Mouse (Mus musculus) forebrain, embryonic 13.5 days (tissue): ENCODE data around the gene Aff3. TPM values are rescaled to one million over a fixed set of nuclear protein-coding genes. Genes with fewer than 3 reads are reported as not detected.

Experiments
- ATAC-seq: fragments of 200-750 bp; cut with Nextera tagmentation; 2 replicates; pipeline ENCODE4 v1.8.0; 2017
- H3K27ac ChIP-seq: fragments of 300-500 bp; sonication (generic); 2 replicates; pipeline ENCODE4 v1.5.1; 2015; ENCODE audit warnings: inconsistent platforms, mild to moderate bottlenecking, moderate library complexity
- H3K27me3 ChIP-seq: fragments of 300-500 bp; sonication (generic); 2 replicates; pipeline ENCODE4 v1.6.1; 2015; ENCODE audit warnings: mild to moderate bottlenecking, inconsistent platforms
- H3K36me3 ChIP-seq: fragments of 300-500 bp; sonication (generic); 2 replicates; pipeline ENCODE4 v1.6.1; 2015; ENCODE audit warnings: mild to moderate bottlenecking, inconsistent platforms; ENCODE audit not compliant: poor library complexity, severe bottlenecking
- H3K4me1 ChIP-seq: fragments of 300-500 bp; sonication (generic); 2 replicates; pipeline ENCODE4 v1.6.1; 2015; ENCODE audit warnings: inconsistent platforms
- H3K4me2 ChIP-seq: fragments of 300-500 bp; sonication (generic); 2 replicates; pipeline ENCODE4 v1.6.1; 2015; ENCODE audit warnings: inconsistent platforms, mild to moderate bottlenecking, moderate library complexity
- H3K4me3 ChIP-seq: fragments of 300-500 bp; sonication (generic); 2 replicates; pipeline ENCODE4 v1.5.1; 2015; ENCODE audit warnings: mild to moderate bottlenecking, inconsistent platforms
- H3K9ac ChIP-seq: fragments of 300-500 bp; sonication (generic); 2 replicates; pipeline ENCODE4 v1.6.1; 2015; ENCODE audit warnings: mild to moderate bottlenecking, inconsistent platforms
- H3K9me3 ChIP-seq: fragments of 300-500 bp; sonication (generic); replicated peaks from 2 replicates; pipeline ENCODE4 v1.6.1; 2016; ENCODE audit warnings: inconsistent platforms
- WGBS: fragments of 180-500 bp; shearing (Covaris S2); methylation state at CpG from one replicate; pipeline ENCODE4 v1.1.7; 2015; 5-methylcytosine and 5-hydroxymethylcytosine counted together
- polyA plus RNA-seq: library from polyadenylated mRNA; unstranded; fragments of >200 nt; fragmentation: Nextera tagmentation; extraction: Ambion mirVana; gene quantifications from 2 replicates; pipeline ENCODE4 v1.2.1, GENCODE M21; 2015

Aff3 gene
- polyA plus RNA-seq, 1 experiment from 2014 or later = 10.6 TPM

GRCm38 (mm10) chr1:38516225-38516624 is 148.5 kb downstream of the Aff3 start:
- Histone ChIP-seq H3K4me2 (no peak overlapping the region), H3K27ac (no peak overlapping the region), H3K27me3 (no peaks in the 10 kb centered on the region), H3K36me3 (peaks cover 3% of the 10 kb centered on the region; the same call in 1 of the 2 replicates), H3K9me3 (no peaks in the 10 kb centered on the region; the same call in 1 of the 2 replicates), H3K9ac (no peak overlapping the region), H3K4me3 (no peak overlapping the region), H3K4me1 (peaks cover 22% of the 10 kb centered on the region)
- 71% methylated on average over 1 of the region's 1 CpGs for WGBS
- ATAC-seq = no peak

DNA sequence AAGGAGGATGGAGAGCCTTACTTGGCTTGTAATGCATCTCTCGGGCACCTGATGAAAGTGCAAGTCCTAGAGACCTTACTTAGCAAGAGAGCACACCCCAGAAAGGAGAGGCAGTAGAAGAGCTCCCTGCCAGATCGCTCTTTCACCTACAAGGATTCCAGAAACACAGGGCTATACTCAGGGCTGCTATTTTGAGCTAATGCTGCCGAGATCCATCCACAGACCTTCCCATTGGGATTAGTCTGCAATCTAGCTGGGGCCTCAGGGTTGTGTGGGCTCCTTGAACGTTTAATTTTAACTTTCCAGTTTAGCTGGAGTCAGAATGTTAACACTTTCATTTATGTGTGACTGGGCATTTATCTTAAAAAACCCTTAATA is 150.1 kb downstream of the Aff3 start:
- H3K4me3 ChIP-seq = no peak overlapping the region
- 63% methylated on average over 4 of the region's 4 CpGs for WGBS
- no peak overlapping the region for H3K4me2 ChIP-seq
- H3K9me3 ChIP-seq = no peaks in the 10 kb centered on the region
- no peak for ATAC-seq
- H3K4me1 ChIP-seq = peaks cover 28% of the 10 kb centered on the region
- H3K36me3 ChIP-seq = no peaks in the 10 kb centered on the region
- no peak overlapping the region for H3K9ac ChIP-seq
- H3K27me3 ChIP-seq = no peaks in the 10 kb centered on the region
- no peak overlapping the region for H3K27ac ChIP-seq

DNA sequence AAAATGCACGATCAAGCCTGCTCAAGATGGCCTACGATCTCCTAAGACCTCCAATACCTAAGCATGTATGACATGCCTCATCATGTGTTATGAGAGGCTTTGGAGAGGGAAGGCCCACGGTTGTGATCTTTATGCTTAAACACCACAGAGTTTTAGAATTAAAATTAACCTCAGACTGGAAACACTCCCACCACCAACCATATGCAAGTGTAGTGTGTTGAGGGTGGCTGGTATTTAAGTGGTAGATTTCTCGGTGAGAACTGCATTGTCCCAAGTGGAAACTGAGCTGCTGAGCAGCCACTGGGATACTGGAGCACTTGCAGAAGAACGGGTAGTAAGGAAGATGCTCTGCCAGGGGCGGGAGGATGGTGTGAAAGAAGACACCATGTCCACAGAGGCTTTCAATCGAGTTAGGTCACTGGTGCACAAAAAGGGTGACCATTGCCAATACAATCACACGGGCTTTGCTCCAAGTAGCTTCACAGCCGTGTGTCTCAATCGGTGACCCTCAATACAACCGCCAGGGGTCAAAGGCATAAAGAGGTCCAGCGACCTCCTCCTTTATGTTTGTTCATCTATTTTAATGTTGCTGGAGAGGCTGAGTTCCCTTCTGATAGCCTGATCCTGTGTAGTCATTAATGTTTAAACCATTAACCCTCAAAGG is 150.7 kb downstream of the Aff3 start:
- H3K4me2 ChIP-seq = no peak overlapping the region
- H3K4me1 ChIP-seq = peaks cover 28% of the 10 kb centered on the region
- whole genome bisulfite sequencing = 69% methylated on average over 12 of the region's 12 CpGs
- H3K9me3 ChIP-seq = no peaks in the 10 kb centered on the region
- no peaks in the 10 kb centered on the region for H3K36me3 ChIP-seq
- no peak overlapping the region for H3K4me3 ChIP-seq
- no peak for ATAC-seq
- H3K27ac ChIP-seq = no peak overlapping the region
- H3K9ac ChIP-seq = no peak overlapping the region
- H3K27me3 ChIP-seq = no peaks in the 10 kb centered on the region

GRCm38 (mm10) chr1:38512258-38513081 is 152.3 kb downstream of the Aff3 start:
- H3K4me2 ChIP-seq = peak overlapping the region; percentile 5; the same call in 1 of the 2 replicates
- no peaks in the 10 kb centered on the region for H3K27me3 ChIP-seq
- H3K4me3 ChIP-seq = no peak overlapping the region
- no peaks in the 10 kb centered on the region for H3K9me3 ChIP-seq
- H3K27ac ChIP-seq = peak overlapping the region; percentile 57
- no peaks in the 10 kb centered on the region for H3K36me3 ChIP-seq
- WGBS = 62% methylated on average over 15 of the region's 15 CpGs
- H3K4me1 ChIP-seq = peaks cover 28% of the 10 kb centered on the region
- H3K9ac ChIP-seq = no peak overlapping the region
- peak; percentile 55; the same call in 1 of the 2 replicates for ATAC-seq

- peaks cover 34% of the 10 kb centered on the region for H3K4me1 ChIP-seq
- H3K9ac ChIP-seq = no peak overlapping the region
- no peak overlapping the region for H3K4me2 ChIP-seq
- no peaks in the 10 kb centered on the region for H3K9me3 ChIP-seq
- H3K36me3 ChIP-seq = no peaks in the 10 kb centered on the region
- H3K4me3 ChIP-seq = no peak overlapping the region
- H3K27me3 ChIP-seq = no peaks in the 10 kb centered on the region
- 73% methylated on average over 5 of the region's 5 CpGs for WGBS
- ATAC-seq = no peak
- no peak overlapping the region for H3K27ac ChIP-seq
Observed at GRCm38 (mm10) chr1:38511076-38511475, 153.7 kb downstream of the Aff3 start.

- Histone ChIP-seq H3K4me3 (no peak overlapping the region), H3K36me3 (no peaks in the 10 kb centered on the region), H3K27ac (no peak overlapping the region), H3K4me1 (peaks cover 34% of the 10 kb centered on the region), H3K9me3 (no peaks in the 10 kb centered on the region), H3K9ac (no peak overlapping the region), H3K27me3 (no peaks in the 10 kb centered on the region), H3K4me2 (no peak overlapping the region)
- no peak for ATAC-seq
- WGBS = 87% methylated on average over 8 of the region's 8 CpGs
Observed at GRCm38 (mm10) chr1:38509301-38509700, 155.5 kb downstream of the Aff3 start.

- Histone ChIP-seq H3K27me3 (no peaks in the 10 kb centered on the region), H3K9me3 (no peaks in the 10 kb centered on the region), H3K9ac (no peak overlapping the region), H3K4me2 (no peak overlapping the region), H3K4me3 (no peak overlapping the region), H3K27ac (no peak overlapping the region), H3K4me1 (peaks cover 39% of the 10 kb centered on the region), H3K36me3 (no peaks in the 10 kb centered on the region)
- ATAC-seq = no peak
- WGBS = 79% methylated on average over 7 of the region's 7 CpGs
Observed at GRCm38 (mm10) chr1:38507636-38508179, 157.0 kb downstream of the Aff3 start.

DNA sequence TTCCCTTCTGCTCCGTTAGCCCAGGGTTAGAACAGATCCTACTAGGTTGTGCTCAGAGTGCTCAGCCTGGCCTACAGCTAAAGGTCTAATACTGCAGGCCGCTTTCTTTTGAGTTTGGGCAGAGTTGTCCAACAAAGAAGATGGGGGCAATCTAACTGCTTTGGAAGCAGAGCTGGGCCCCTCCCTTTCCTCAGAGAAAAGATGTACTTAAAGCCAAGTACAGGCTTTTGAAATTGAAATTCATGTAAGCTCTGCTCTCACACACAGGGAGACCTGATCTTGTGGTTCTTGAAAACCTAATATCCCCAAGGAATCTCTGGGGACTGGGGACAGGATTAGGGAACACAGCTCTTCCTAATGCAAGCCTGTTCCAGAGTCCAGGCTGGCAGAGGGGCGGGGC is 158.4 kb downstream of the Aff3 start:
- Histone ChIP-seq H3K4me2 (no peak overlapping the region), H3K27me3 (no peaks in the 10 kb centered on the region), H3K36me3 (no peaks in the 10 kb centered on the region), H3K9me3 (no peaks in the 10 kb centered on the region), H3K9ac (no peak overlapping the region), H3K4me1 (peaks cover 40% of the 10 kb centered on the region), H3K4me3 (no peak overlapping the region), H3K27ac (no peak overlapping the region)
- 81% methylated on average over 3 of the region's 3 CpGs for WGBS
- no peak for ATAC-seq

DNA sequence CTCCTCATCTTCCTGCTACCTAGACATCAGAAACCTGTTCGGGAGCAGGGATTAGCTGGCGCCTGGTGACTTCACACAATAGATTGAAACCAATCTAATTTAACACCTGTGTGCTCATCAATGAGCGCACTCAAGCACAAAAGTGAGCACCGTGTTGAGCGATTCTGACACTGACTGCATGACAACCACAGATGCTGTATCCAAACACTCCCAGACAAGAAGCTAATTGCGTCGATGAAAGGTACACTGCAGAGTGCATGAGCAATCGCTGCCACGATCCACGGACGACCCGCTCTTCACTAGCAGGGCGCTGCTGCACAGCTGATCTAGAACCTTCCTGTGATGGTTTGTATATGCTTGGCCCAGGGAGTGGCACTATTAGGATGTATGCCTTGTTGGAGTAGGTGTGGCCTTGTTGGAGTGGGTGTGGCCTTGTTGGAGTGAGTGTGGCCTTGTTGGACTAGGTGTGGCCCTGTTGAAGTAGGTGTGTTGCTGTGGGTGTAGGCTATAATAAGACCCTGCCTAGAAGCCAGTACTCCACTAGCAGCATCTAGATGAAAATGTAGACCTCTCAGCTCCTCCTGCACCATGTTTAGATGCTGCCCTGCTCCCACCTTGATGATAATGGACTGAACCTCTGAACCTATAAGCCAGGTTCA is 161.2 kb downstream of the Aff3 start:
- no peak overlapping the region for H3K4me3 ChIP-seq
- ATAC-seq = peak; percentile 74
- H3K27ac ChIP-seq = peak overlapping the region; percentile 28; the same call in 1 of the 2 replicates
- no peaks in the 10 kb centered on the region for H3K27me3 ChIP-seq
- no peaks in the 10 kb centered on the region for H3K9me3 ChIP-seq
- no peak overlapping the region for H3K4me2 ChIP-seq
- peaks cover 35% of the 10 kb centered on the region for H3K4me1 ChIP-seq
- H3K9ac ChIP-seq = no peak overlapping the region
- H3K36me3 ChIP-seq = no peaks in the 10 kb centered on the region
- 20% methylated on average over 13 of the region's 13 CpGs for WGBS

DNA sequence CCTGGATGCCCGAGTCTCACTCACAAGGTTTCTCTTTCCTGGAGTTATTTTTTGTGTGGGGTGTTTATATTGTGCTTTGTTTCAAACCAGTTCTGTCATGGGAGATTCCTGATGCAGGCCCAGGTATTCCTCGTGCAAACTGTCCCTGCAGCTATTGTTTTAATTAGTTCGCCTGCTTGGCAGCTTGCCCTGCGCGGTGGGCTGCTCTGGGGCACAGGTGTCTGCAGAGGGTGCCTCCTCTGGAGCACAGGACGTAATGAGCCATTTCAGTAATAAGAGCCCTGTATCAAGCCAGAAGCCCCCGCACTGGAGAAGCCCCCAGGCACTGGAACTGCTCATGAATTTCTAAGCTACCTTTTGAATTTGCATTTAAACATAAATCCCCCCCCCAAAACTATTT is 162.0 kb downstream of the Aff3 start:
- ATAC-seq = peak; percentile 41; the same call in 1 of the 2 replicates

GRCm38 (mm10) chr1:38501231-38501630 is 163.5 kb downstream of the Aff3 start:
- H3K27me3 ChIP-seq = no peaks in the 10 kb centered on the region
- no peak overlapping the region for H3K4me3 ChIP-seq
- no peak overlapping the region for H3K27ac ChIP-seq
- WGBS = 85% methylated on average over 7 of the region's 7 CpGs
- H3K4me1 ChIP-seq = peaks cover 49% of the 10 kb centered on the region
- ATAC-seq = no peak
- H3K9me3 ChIP-seq = no peaks in the 10 kb centered on the region
- no peak overlapping the region for H3K9ac ChIP-seq
- no peaks in the 10 kb centered on the region for H3K36me3 ChIP-seq
- H3K4me2 ChIP-seq = no peak overlapping the region

More for the DNA sequence above, 162.0 kb downstream of the Aff3 start:
- H3K4me1 ChIP-seq = peaks cover 39% of the 10 kb centered on the region
- 28% methylated on average over 7 of the region's 7 CpGs for WGBS
- no peaks in the 10 kb centered on the region for H3K36me3 ChIP-seq
- no peaks in the 10 kb centered on the region for H3K27me3 ChIP-seq
- no peak overlapping the region for H3K4me3 ChIP-seq
- no peak overlapping the region for H3K9ac ChIP-seq
- peak overlapping the region; percentile 75 for H3K27ac ChIP-seq
- H3K9me3 ChIP-seq = no peaks in the 10 kb centered on the region
- H3K4me2 ChIP-seq = peak overlapping the region; percentile 18; the same call in 1 of the 2 replicates

DNA sequence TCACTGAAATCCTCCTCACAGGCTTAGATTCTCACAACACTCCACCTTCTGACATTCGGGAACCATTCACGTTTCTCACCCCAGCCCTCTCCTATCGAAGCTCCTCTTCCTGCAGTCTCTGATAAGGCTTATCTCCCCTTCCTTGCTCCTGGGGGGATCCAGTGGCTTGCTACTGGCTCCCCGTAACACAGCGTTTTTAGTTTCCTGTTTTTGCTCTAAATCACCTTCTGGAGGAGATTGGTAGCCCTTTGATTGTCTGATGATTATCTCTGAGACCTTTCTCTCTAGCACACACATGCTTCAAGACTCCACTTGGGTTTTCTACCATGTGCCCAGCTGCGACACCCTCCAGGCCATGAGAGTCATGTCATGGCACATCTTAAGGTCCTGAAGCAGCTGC is 165.3 kb downstream of the Aff3 start:
- Histone ChIP-seq H3K9me3 (no peaks in the 10 kb centered on the region), H3K27me3 (no peaks in the 10 kb centered on the region), H3K4me2 (no peak overlapping the region), H3K27ac (no peak overlapping the region), H3K9ac (no peak overlapping the region), H3K4me1 (peaks cover 50% of the 10 kb centered on the region), H3K4me3 (no peak overlapping the region), H3K36me3 (no peaks in the 10 kb centered on the region)
- ATAC-seq = no peak
- WGBS = 88% methylated on average over 6 of the region's 6 CpGs
